Mouse (Mus musculus): ENCODE measurements around the gene Scn5a.

DNA sequence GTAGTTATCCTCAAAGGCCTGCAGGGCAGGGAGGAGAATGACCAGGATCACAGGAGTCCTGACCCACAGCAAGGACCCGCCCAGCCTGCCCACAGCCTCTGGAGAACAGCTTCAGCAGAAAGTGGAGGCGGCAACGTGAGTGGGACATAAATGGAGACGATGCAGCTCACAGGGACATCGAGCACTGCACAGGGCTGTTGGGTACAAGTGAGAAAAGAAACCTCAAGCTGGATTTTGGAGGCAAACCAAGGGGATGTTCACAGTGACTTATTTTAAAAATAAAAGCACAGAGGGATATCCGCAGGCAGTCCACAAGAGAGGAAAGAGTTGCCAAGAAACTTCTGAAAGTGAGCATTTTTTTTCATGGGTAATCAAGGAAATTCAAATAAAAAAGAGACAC lies 48.4 kb upstream of the Scn5a start:
- no peak for TF ChIP-seq CTCF (IDR thresholded peaks at IDR 0.05; ENCODE audit: control insufficient read depth, insufficient read depth, insufficient read length)
- no peak for TF ChIP-seq FOSL1 (IDR thresholded peaks at IDR 0.05; ENCODE audit: insufficient read depth, low read length, poor library complexity, severe bottlenecking)
- no peak for TF ChIP-seq MAX (IDR thresholded peaks at IDR 0.05)
- TF ChIP-seq MYOD1 (IDR thresholded peaks at IDR 0.05; ENCODE audit: control insufficient read depth, insufficient read length, low read depth), result no peak
- TF ChIP-seq MYOG (IDR thresholded peaks at IDR 0.05; ENCODE audit: control insufficient read depth, extremely low read depth, insufficient read length), result no peak
- no peak for TF ChIP-seq CEBPB (IDR thresholded peaks at IDR 0.05; ENCODE audit: low read depth)

Measured in C2C12 (cell line).